In the genomic region with DNA sequence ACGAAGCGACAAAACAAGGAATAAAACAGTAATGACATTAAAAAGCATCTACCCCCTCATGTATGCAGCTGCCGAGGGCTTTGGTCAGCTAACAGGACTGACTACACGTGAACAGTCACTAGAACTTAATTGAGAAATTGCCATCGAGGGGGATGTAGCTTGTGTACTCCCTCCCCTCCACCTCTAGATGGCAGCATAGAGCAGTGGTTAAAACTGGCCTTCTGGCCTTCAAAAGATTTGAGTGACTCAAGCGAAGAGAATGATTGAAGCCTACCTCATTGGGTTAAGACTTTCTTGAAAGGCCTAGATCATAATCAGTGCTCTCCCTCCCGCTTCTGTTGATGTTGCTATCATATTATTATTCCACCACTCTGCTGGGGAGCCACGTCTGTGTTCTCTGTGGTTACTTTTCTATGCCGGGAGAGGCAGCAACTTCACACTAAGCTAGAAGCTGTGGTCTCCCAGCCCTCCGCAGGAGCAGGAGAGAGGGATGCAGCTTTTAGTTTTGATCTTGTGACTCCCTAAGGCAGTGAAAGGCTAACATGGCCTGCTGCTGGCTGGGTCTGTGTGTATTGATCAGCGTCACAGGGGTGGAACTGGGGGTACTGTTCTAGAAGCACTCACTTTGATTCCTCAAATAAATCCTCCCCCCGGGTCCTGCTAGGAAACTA, we compare ENCODE assay signal across 8 mouse cellular contexts.
DNase-seq lines count a peak whose midpoint lies in the region; ATAC-seq lines count a peak whose summit lies in the region.

No protein-coding gene starts in this region.

- no peaks in the 10 kb centered on the region for H3K9me3 ChIP-seq in kidney, embryonic 14.5 days (ENCODE audit: control insufficient read depth, low read length)
- H3K9me3 ChIP-seq in liver, embryonic 13.5 days (replicated peaks), result no peaks in the 10 kb centered on the region
- no peaks in the 10 kb centered on the region for H3K9me3 ChIP-seq in neural tube, embryonic 14.5 days (ENCODE audit: control insufficient read depth, low read length)

- no peaks in the 10 kb centered on the region for H3K27me3 ChIP-seq in kidney, embryonic 14.5 days (ENCODE audit: control insufficient read depth, insufficient read depth, low read length)
- no peaks in the 10 kb centered on the region for H3K27me3 ChIP-seq in liver, embryonic 13.5 days
- no peaks in the 10 kb centered on the region for H3K27me3 ChIP-seq in neural tube, embryonic 14.5 days (ENCODE audit: control insufficient read depth, insufficient read depth, low read length)

- H3K4me3 ChIP-seq in kidney, embryonic 14.5 days (ENCODE audit: low read length), result no peak overlapping the region
- no peak overlapping the region for H3K4me3 ChIP-seq in liver, embryonic 13.5 days (replicated peaks)
- H3K4me3 ChIP-seq in neural tube, embryonic 14.5 days (ENCODE audit: low read depth, low read length), result no peak overlapping the region

- H3K36me3 ChIP-seq in kidney, embryonic 14.5 days (ENCODE audit: control insufficient read depth, insufficient read depth, low read length), result no peaks in the 10 kb centered on the region
- no peaks in the 10 kb centered on the region for H3K36me3 ChIP-seq in liver, embryonic 13.5 days
- no peaks in the 10 kb centered on the region for H3K36me3 ChIP-seq in neural tube, embryonic 14.5 days (ENCODE audit: control insufficient read depth, insufficient read depth, low read length)

- H3K27ac ChIP-seq in kidney, embryonic 14.5 days (ENCODE audit: low read depth, low read length), result no peak overlapping the region
- H3K27ac ChIP-seq in liver, embryonic 13.5 days, result no peak overlapping the region
- peak overlapping the region; percentile 45; the same call in 1 of the 2 replicates for H3K27ac ChIP-seq in neural tube, embryonic 14.5 days (ENCODE audit: low read depth, low read length)

- no peaks in the 10 kb centered on the region for H3K4me1 ChIP-seq in kidney, embryonic 14.5 days (ENCODE audit: control insufficient read depth, insufficient read depth, low read length)
- H3K4me1 ChIP-seq in liver, embryonic 13.5 days (replicated peaks), result no peaks in the 10 kb centered on the region
- H3K4me1 ChIP-seq in neural tube, embryonic 14.5 days (ENCODE audit: control insufficient read depth, insufficient read depth, low read length), result no peaks in the 10 kb centered on the region

- 49% methylated on average over 12 of the region's 12 CpGs for WGBS in kidney, embryonic 14.5 days
- WGBS in liver, embryonic 13.5 days (ENCODE audit: insufficient replicate concordance), result 39% methylated on average over 12 of the region's 12 CpGs
- WGBS in neural tube, embryonic 14.5 days, result 48% methylated on average over 12 of the region's 12 CpGs

- no peak overlapping the region for H3K9ac ChIP-seq in kidney, embryonic 14.5 days (ENCODE audit: low read depth, low read length)
- H3K9ac ChIP-seq in liver, embryonic 13.5 days, result no peak overlapping the region
- no peak overlapping the region for H3K9ac ChIP-seq in neural tube, embryonic 14.5 days (replicated peaks; ENCODE audit: low read depth, low read length)

- ATAC-seq in kidney, embryonic 14.5 days (ENCODE audit: low FRiP score, low TSS enrichment), result no peak
- no peak for ATAC-seq in liver, embryonic 13.5 days (ENCODE audit: low read depth)
- peak; percentile 70 for ATAC-seq in neural tube, embryonic 14.5 days (ENCODE audit: low read depth)

- H3K4me2 ChIP-seq in kidney, embryonic 14.5 days (replicated peaks; ENCODE audit: low read depth, low read length), result no peak overlapping the region
- H3K4me2 ChIP-seq in liver, embryonic 13.5 days, result no peak overlapping the region
- no peak overlapping the region for H3K4me2 ChIP-seq in neural tube, embryonic 14.5 days (ENCODE audit: low read depth, low read length)

- peak; percentile 6 for DNase-seq in kidney, adult 11 months
- peak; percentile 68 for DNase-seq in ES-CJ7 (ENCODE audit: low read depth, low spot score)
- peak; percentile 64 for DNase-seq in adrenal gland, postnatal 14 days
- peak; percentile 0 for DNase-seq in fibroblast of lung, adult 2 months (ENCODE audit: low read depth)
- peak; percentile 3 for DNase-seq in liver, embryonic 13.5 days
- no peak for DNase-seq in frontal cortex, postnatal 10 days (ENCODE audit: low spot score in 2 of 2)

Comparison
In these comparisons a context has a peak if more than half of its experiments do, and no peak if none do; other contexts are left out.
1. DNase-seq: peak in kidney, adult 11 months (single experiment), ES-CJ7 (single experiment), adrenal gland, postnatal 14 days (single experiment), fibroblast of lung, adult 2 months (single experiment) and liver, embryonic 13.5 days (single experiment); none in frontal cortex, postnatal 10 days (0 of 2).